Mouse (Mus musculus) adrenal gland, postnatal 10 days (tissue): ENCODE measurements around the gene Zfp938. TPM values are rescaled to one million over a fixed set of nuclear protein-coding genes. Genes with fewer than 3 reads are reported as not detected.

Experiments
- DNase-seq: peaks from one replicate; pipeline ENCODE4 v3.0.0; 2021; ENCODE audit warnings: mixed read lengths
- long read RNA-seq, 2 experiments: library from polyadenylated mRNA; stranded (forward); transcript quantifications; one replicate each; pipeline ENCODE4 v2.0.0; 2021
- total RNA-seq, 2 experiments: library from RNA; stranded (reverse); gene quantifications; 2 replicates each; pipeline ENCODE4 v1.2.3; 2021

Gene Zfp938
- 1 to 10 TPM; 6.4 to 7.7 TPM for total RNA-seq
- long read RNA-seq, experiment 1, partial matches to known transcripts, result 6 of 12 reads
- long read RNA-seq, experiment 1, other reads (novel, unspliced or antisense), result 2 of 12 reads
- long read RNA-seq, experiment 2, transcript Zfp938-201 (4 exons, 2,035 nt), result major isoform, 5 of 9 reads
- long read RNA-seq, experiment 2, partial matches to known transcripts, result 2 of 9 reads
- long read RNA-seq, experiment 2, other reads (novel, unspliced or antisense), result 1 of 9 reads

- peak; percentile 83 for DNase-seq
Measured at GRCm38 (mm10) chr10:82240742-82241400, at the start of gene Zfp938. Zfp938 (minus strand) TSS chr10:82241280.

- no peak for DNase-seq
Measured at GRCm38 (mm10) chr10:82257331-82257730, 16.3 kb upstream of the Zfp938 start.

- no peak for DNase-seq
Measured at GRCm38 (mm10) chr10:82245021-82245420, 3.9 kb upstream of the Zfp938 start.

GRCm38 (mm10) chr10:82241401-82241788, 315 bp upstream of the Zfp938 start:
- no peak for DNase-seq

GRCm38 (mm10) chr10:82178257-82179064, 62.6 kb downstream of the Zfp938 start:
- peak; percentile 85 for DNase-seq

Other genes with a start within 250 kb of the Zfp938 start
- 10 to 100 TPM in 1 of 2 experiments, 1 to 10 TPM in 1; 5.6 to 10.1 TPM for gene Zfp873, start 193.2 kb downstream of the Zfp938 start, total RNA-seq
- 1 to 10 TPM; 2.9 to 4.4 TPM for gene BC024063, start 157.9 kb downstream of the Zfp938 start, total RNA-seq
- gene AU041133, start 113.3 kb downstream of the Zfp938 start, total RNA-seq, result 1 to 10 TPM; 3.2 to 5.2 TPM
- not detected for gene 4932415D10Rik, start 75.3 kb upstream of the Zfp938 start, total RNA-seq
- gene Gm4924, start 113.0 kb upstream of the Zfp938 start, total RNA-seq, result 1 to 10 TPM; 3.5 to 6.9 TPM